Mouse (Mus musculus): ENCODE results near the gene Skap1.

GRCm38 (mm10) chr11:96602806-96603205 lies 138.4 kb downstream of the Skap1 start:
- no peak for TF ChIP-seq CTCF (IDR thresholded peaks at IDR 0.05; ENCODE audit: low read depth)
- no peak for TF ChIP-seq EP300 (IDR thresholded peaks at IDR 0.05; ENCODE audit: low read depth)
